Mouse (Mus musculus): ENCODE measurements around the gene Svopl.

- TF ChIP-seq CTCF (IDR thresholded peaks at IDR 0.05; ENCODE audit: low read depth, low read length): no peak
- TF ChIP-seq EP300 (IDR thresholded peaks at IDR 0.05; ENCODE audit: insufficient read depth, low read depth, low read length): no peak
Observed at GRCm38 (mm10) chr6:38064621-38065020, 17.8 kb upstream of the Svopl start.

Measured in ES-Bruce4 (cell line).